Mouse (Mus musculus) stomach, postnatal 0 days (tissue): ENCODE data around the gene Timm10b.

Experiments used
- CTCF ChIP-seq: IDR thresholded peaks from 2 replicates; pipeline ENCODE4 v1.5.1; 2016; ENCODE audit warnings: antibody characterized with exemption, low read depth, mild to moderate bottlenecking, moderate library complexity
- EP300 ChIP-seq: optimal IDR thresholded peaks from 2 replicates; pipeline ENCODE3; 2016; ENCODE audit warnings: antibody characterized with exemption

GRCm38 (mm10) chr7:105611767-105612166, 28.1 kb upstream of the Timm10b start:
- TF ChIP-seq EP300, result no peak
- no peak for TF ChIP-seq CTCF
